Mouse (Mus musculus) liver, embryonic 11.5 days (tissue): ENCODE measurements around the gene Cacna1g. TPM values are rescaled to one million over a fixed set of nuclear protein-coding genes. Genes with fewer than 3 reads are reported as not detected.
A peak's percentile ranks its signal among the peaks of the same experiment; 100 is the strongest.
"Not testable (repeated sequence)": the region's sequence is repeated elsewhere in the genome, so short reads cannot be mapped to it uniquely, and the experiment has no call there.

Experiments used
- ATAC-seq: fragments of 200-750 bp; cut with Nextera tagmentation; replicated peaks from 2 replicates; pipeline ENCODE4 v1.8.0; 2017; ENCODE audit warnings: moderate number of reproducible peaks, mild to moderate bottlenecking, moderate TSS enrichment, moderate library complexity; ENCODE audit not compliant: low FRiP score
- DNase-seq: peaks from one replicate; pipeline ENCODE4 v3.0.0-alpha.2; 2017; ENCODE audit warnings: low spot score
- H3K27ac ChIP-seq: fragments of 300-500 bp; sonication (generic); 2 replicates; pipeline ENCODE4 v1.5.1; 2014; ENCODE audit warnings: mild to moderate bottlenecking, low read depth, low read length, control low read depth
- H3K27me3 ChIP-seq: fragments of 300-500 bp; sonication (generic); replicated peaks from 2 replicates; pipeline ENCODE4 v1.6.1; 2014; ENCODE audit warnings: low read length, mixed read lengths; ENCODE audit not compliant: control insufficient read depth, insufficient read depth
- H3K36me3 ChIP-seq: fragments of 300-500 bp; sonication (generic); 2 replicates; pipeline ENCODE4 v1.6.1; 2014; ENCODE audit warnings: mild to moderate bottlenecking, low read length, moderate library complexity, mixed read lengths; ENCODE audit not compliant: control insufficient read depth, insufficient read depth
- H3K4me1 ChIP-seq: fragments of 300-500 bp; sonication (generic); replicated peaks from 2 replicates; pipeline ENCODE4 v1.6.1; 2014; ENCODE audit warnings: low read length, mixed read lengths; ENCODE audit not compliant: control insufficient read depth, insufficient read depth
- H3K4me2 ChIP-seq: fragments of 300-500 bp; sonication (generic); 2 replicates; pipeline ENCODE4 v1.6.1; 2014; ENCODE audit warnings: mild to moderate bottlenecking, control low read depth, moderate library complexity
- H3K4me3 ChIP-seq: fragments of 300-500 bp; sonication (generic); 2 replicates; pipeline ENCODE4 v1.5.1; 2014; ENCODE audit warnings: low read depth, low read length, control low read depth
- H3K9ac ChIP-seq: fragments of 300-500 bp; sonication (generic); 2 replicates; pipeline ENCODE4 v1.6.1; 2014; ENCODE audit warnings: low read depth, low read length, control low read depth
- H3K9me3 ChIP-seq: fragments of 300-500 bp; sonication (generic); 2 replicates; pipeline ENCODE4 v1.6.1; 2016; ENCODE audit warnings: low read length, inconsistent platforms, mixed read lengths; ENCODE audit not compliant: control insufficient read depth
- WGBS: fragments of 180-500 bp; shearing (Covaris S2); extraction: QIAGEN DNeasy Blood & Tissue Kit; methylation state at CpG from one replicate; pipeline ENCODE4 v1.1.7; 2014; 5-methylcytosine and 5-hydroxymethylcytosine counted together
- polyA plus RNA-seq: library from polyadenylated mRNA; unstranded; fragments of >200 nt; fragmentation: Nextera tagmentation; extraction: Ambion mirVana; gene quantifications from 2 replicates; pipeline ENCODE4 v1.2.1, GENCODE M21; 2014

Cacna1g gene
- polyA plus RNA-seq, 1 experiment from 2014 or later = 2.7 TPM

- no peak overlapping the region for H3K27ac ChIP-seq
- 0 out of 2 replicates have a peak, but pooled peaks cover 2% of the 10 kb centered on the region for H3K4me1 ChIP-seq
- H3K4me3 ChIP-seq = no peak overlapping the region
- no peak overlapping the region for H3K4me2 ChIP-seq
- H3K36me3 ChIP-seq = no peaks in the 10 kb centered on the region
- H3K27me3 ChIP-seq = peaks cover 52% of the 10 kb centered on the region
- DNase-seq (no peak), ATAC-seq (no peak)
- no peaks in the 10 kb centered on the region for H3K9me3 ChIP-seq
- WGBS = 13% methylated on average over 10 of the region's 10 CpGs
- H3K9ac ChIP-seq = no peak overlapping the region
Observed at GRCm38 (mm10) chr11:94412998-94413469, 61.0 kb downstream of the Cacna1g start.

- Histone ChIP-seq H3K9ac (no peak overlapping the region), H3K4me1 (0 out of 2 replicates have a peak, but pooled peaks cover 2% of the 10 kb centered on the region), H3K27me3 (peaks cover 53% of the 10 kb centered on the region), H3K4me3 (no peak overlapping the region), H3K27ac (no peak overlapping the region), H3K36me3 (no peaks in the 10 kb centered on the region), H3K4me2 (no peak overlapping the region), H3K9me3 (no peaks in the 10 kb centered on the region)
- ATAC-seq (no peak), DNase-seq (no peak)
- 6% methylated on average over 2 of the region's 2 CpGs for WGBS
Observed at GRCm38 (mm10) chr11:94412562-94412961, 61.4 kb downstream of the Cacna1g start.

- DNase-seq (no peak), ATAC-seq (no peak)
- Histone ChIP-seq H3K4me2 (no peak overlapping the region), H3K9me3 (no peaks in the 10 kb centered on the region), H3K9ac (no peak overlapping the region), H3K36me3 (no peaks in the 10 kb centered on the region), H3K4me1 (no peaks in the 10 kb centered on the region), H3K27ac (no peak overlapping the region), H3K4me3 (no peak overlapping the region), H3K27me3 (peaks cover 28% of the 10 kb centered on the region)
- 48% methylated on average over 11 of the region's 11 CpGs for WGBS
Observed at GRCm38 (mm10) chr11:94407803-94408321, 66.1 kb downstream of the Cacna1g start.

- no peak overlapping the region for H3K9ac ChIP-seq
- DNase-seq = no peak
- no peaks in the 10 kb centered on the region for H3K36me3 ChIP-seq
- H3K4me3 ChIP-seq = no peak overlapping the region
- WGBS = 47% methylated on average over 6 of the region's 6 CpGs
- ATAC-seq = no peak
- no peak overlapping the region for H3K4me2 ChIP-seq
- H3K27ac ChIP-seq = no peak overlapping the region
- H3K9me3 ChIP-seq = no peaks in the 10 kb centered on the region
- H3K27me3 ChIP-seq = peaks cover 19% of the 10 kb centered on the region
- no peaks in the 10 kb centered on the region for H3K4me1 ChIP-seq
Observed at GRCm38 (mm10) chr11:94405348-94405747, 68.7 kb downstream of the Cacna1g start.

GRCm38 (mm10) chr11:94404641-94405260, 69.2 kb downstream of the Cacna1g start:
- no peaks in the 10 kb centered on the region for H3K36me3 ChIP-seq

GRCm38 (mm10) chr11:94404178-94404577, 69.8 kb downstream of the Cacna1g start:
- Histone ChIP-seq H3K4me1 (no peaks in the 10 kb centered on the region), H3K9ac (no peak overlapping the region), H3K4me2 (no peak overlapping the region), H3K4me3 (no peak overlapping the region), H3K36me3 (no peaks in the 10 kb centered on the region), H3K9me3 (no peaks in the 10 kb centered on the region), H3K27ac (no peak overlapping the region), H3K27me3 (peaks cover 8% of the 10 kb centered on the region)
- 55% methylated on average over 5 of the region's 5 CpGs for WGBS
- ATAC-seq (no peak), DNase-seq (no peak)

More at GRCm38 (mm10) chr11:94404641-94405260, 69.2 kb downstream of the Cacna1g start:
- ATAC-seq (peak; percentile 41; the same call in 1 of the 2 replicates), DNase-seq (peak; percentile 63)
- Histone ChIP-seq H3K4me1 (no peaks in the 10 kb centered on the region), H3K9ac (no peak overlapping the region), H3K9me3 (no peaks in the 10 kb centered on the region), H3K27me3 (peaks cover 13% of the 10 kb centered on the region), H3K4me3 (no peak overlapping the region), H3K4me2 (no peak overlapping the region), H3K27ac (no peak overlapping the region)
- WGBS = 20% methylated on average over 11 of the region's 11 CpGs

GRCm38 (mm10) chr11:94403757-94404156, 70.2 kb downstream of the Cacna1g start:
- WGBS = 76% methylated on average over 10 of the region's 10 CpGs
- Histone ChIP-seq H3K27me3 (peaks cover 8% of the 10 kb centered on the region), H3K27ac (no peak overlapping the region), H3K4me1 (no peaks in the 10 kb centered on the region), H3K36me3 (no peaks in the 10 kb centered on the region), H3K4me2 (no peak overlapping the region), H3K9ac (no peak overlapping the region), H3K4me3 (no peak overlapping the region), H3K9me3 (no peaks in the 10 kb centered on the region)
- ATAC-seq (no peak), DNase-seq (no peak)

GRCm38 (mm10) chr11:94402731-94403130, 71.3 kb downstream of the Cacna1g start:
- Histone ChIP-seq H3K9ac (no peak overlapping the region), H3K36me3 (no peaks in the 10 kb centered on the region), H3K27me3 (peaks cover 8% of the 10 kb centered on the region), H3K9me3 (no peaks in the 10 kb centered on the region), H3K4me1 (no peaks in the 10 kb centered on the region), H3K4me3 (no peak overlapping the region), H3K27ac (no peak overlapping the region), H3K4me2 (no peak overlapping the region)
- no peak for ATAC-seq
- no peak for DNase-seq
- WGBS = 80% methylated on average over 5 of the region's 5 CpGs

- not testable (repeated sequence) for H3K4me1 ChIP-seq, H3K9me3 ChIP-seq, H3K27ac ChIP-seq, H3K27me3 ChIP-seq, H3K4me2 ChIP-seq, DNase-seq, H3K9ac ChIP-seq, H3K4me3 ChIP-seq, H3K36me3 ChIP-seq, ATAC-seq
- 78% methylated on average over 4 of the region's 4 CpGs for WGBS
Observed at GRCm38 (mm10) chr11:94402029-94402428, 72.0 kb downstream of the Cacna1g start.
